In the genomic region with DNA sequence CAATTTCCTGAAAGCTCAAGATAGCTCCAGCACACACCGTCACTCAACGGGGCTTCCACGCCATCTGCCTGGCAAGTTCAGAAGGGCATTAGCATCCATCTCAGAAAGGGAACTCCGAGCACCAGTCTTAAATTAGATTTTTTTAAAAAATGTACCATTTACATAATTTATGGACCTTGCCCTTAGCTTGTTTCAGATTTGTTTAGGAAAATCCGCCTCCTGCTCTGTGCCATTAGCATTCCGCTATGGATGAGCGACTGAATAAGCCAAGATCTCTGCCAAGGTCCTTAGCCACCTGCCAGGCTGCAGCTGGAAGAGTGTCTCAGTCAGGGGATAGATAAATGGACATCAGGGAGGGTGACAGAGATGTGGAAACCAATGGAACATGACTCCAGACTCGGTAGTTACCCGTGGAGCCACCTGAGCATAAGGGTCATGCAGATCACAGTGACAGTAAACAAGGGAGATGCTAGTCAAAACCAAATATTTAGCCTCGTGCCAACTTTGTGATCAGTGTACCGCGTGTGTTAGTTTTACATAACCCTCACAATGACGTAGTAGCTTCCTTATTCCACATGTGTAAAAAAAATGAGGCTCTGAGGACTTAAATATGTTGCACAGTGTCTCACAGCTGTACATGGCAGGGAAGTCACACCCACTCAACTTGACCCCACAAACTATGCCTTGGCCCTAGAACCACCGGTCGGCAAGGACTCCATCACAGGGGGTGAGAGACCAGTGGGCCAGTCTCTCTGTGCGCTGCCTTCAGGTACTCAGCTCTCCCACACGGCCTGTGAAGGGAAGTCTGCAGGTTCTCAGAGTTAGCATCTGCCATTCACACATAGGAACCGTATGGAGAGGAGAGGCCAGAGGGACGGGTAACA, we compare ENCODE assay signal across 12 mouse cellular contexts. TPM values are rescaled to one million over a fixed set of nuclear protein-coding genes. Genes with fewer than 3 reads are reported as not detected.
A peak's percentile ranks its signal among the peaks of the same experiment; 100 is the strongest.
DNase-seq lines count a peak whose midpoint lies in the region; ATAC-seq and TF ChIP-seq lines count a peak whose summit lies in the region.
"Had no signal": no experiment of that assay in that cellular context is flagged by ENCODE, and none has a peak within 500 bp of the region (broad histone marks: within the 10 kb centered on the region; RNA-seq: fewer than 3 reads in every experiment).

No protein-coding gene starts in this region.

- ATAC-seq in liver, embryonic 16.5 days (ENCODE audit: low read depth) = peak; percentile 53; the same call in 1 of the 2 replicates
- ATAC-seq in liver, embryonic 11.5 days (replicated peaks; ENCODE audit: low FRiP score) = no peak
- peak; percentile 74 for ATAC-seq in hindbrain, embryonic 15.5 days (ENCODE audit: low FRiP score, low read depth)
- peak; percentile 52; the same call in 1 of the 2 replicates for ATAC-seq in kidney, postnatal 0 days (replicated peaks; ENCODE audit: low FRiP score, low read depth)

- WGBS in liver, embryonic 16.5 days (ENCODE audit: insufficient replicate concordance) = 61% methylated on average over 19 of the region's 19 CpGs
- WGBS in liver, embryonic 11.5 days = 76% methylated on average over 19 of the region's 19 CpGs
- 61% methylated on average over 19 of the region's 19 CpGs for WGBS in hindbrain, embryonic 15.5 days
- 40% methylated on average over 19 of the region's 19 CpGs for WGBS in kidney, postnatal 0 days
- WGBS in small intestine, adult 2 months = 33% methylated on average over 19 of the region's 19 CpGs

- TF ChIP-seq CTCF in kidney, postnatal 0 days (IDR thresholded peaks at IDR 0.05; ENCODE audit: low read depth) = peak; percentile 30; the same call in 1 of the 2 replicates
- TF ChIP-seq CTCF in small intestine, adult 2 months (IDR thresholded peaks at IDR 0.05; ENCODE audit: extremely low read depth, insufficient read length, insufficient replicate concordance, low read depth, low read length) = no peak

- no peaks in the 10 kb centered on the region for H3K36me3 ChIP-seq in liver, embryonic 16.5 days (ENCODE audit: control insufficient read depth, insufficient read depth)
- no peaks in the 10 kb centered on the region for H3K36me3 ChIP-seq in liver, embryonic 11.5 days (ENCODE audit: control insufficient read depth, insufficient read depth, low read length)
- H3K36me3 ChIP-seq in hindbrain, embryonic 15.5 days = no peaks in the 10 kb centered on the region
- no peaks in the 10 kb centered on the region for H3K36me3 ChIP-seq in kidney, postnatal 0 days (ENCODE audit: insufficient read depth, low read length)
- H3K36me3 ChIP-seq in small intestine, adult 2 months (ENCODE audit: control insufficient read depth, insufficient read depth, low read length) = peaks cover 11% of the 10 kb centered on the region
- H3K36me3 ChIP-seq: embryonic facial prominence, embryonic 15.5 days; limb, embryonic 12.5 days; midbrain, embryonic 12.5 days had no signal

- no peaks in the 10 kb centered on the region for H3K9me3 ChIP-seq in liver, embryonic 16.5 days (replicated peaks; ENCODE audit: control insufficient read depth, low read length)
- H3K9me3 ChIP-seq in liver, embryonic 11.5 days (ENCODE audit: control insufficient read depth, low read length) = no peaks in the 10 kb centered on the region
- no peaks in the 10 kb centered on the region for H3K9me3 ChIP-seq in hindbrain, embryonic 15.5 days
- H3K9me3 ChIP-seq in kidney, postnatal 0 days (replicated peaks; ENCODE audit: low read length) = no peaks in the 10 kb centered on the region
- H3K9me3 ChIP-seq: embryonic facial prominence, embryonic 15.5 days; limb, embryonic 12.5 days; midbrain, embryonic 12.5 days had no signal

- no peak overlapping the region for H3K4me3 ChIP-seq in liver, embryonic 16.5 days (ENCODE audit: low read depth, low read length)
- no peak overlapping the region for H3K4me3 ChIP-seq in liver, embryonic 11.5 days (ENCODE audit: low read depth, low read length)
- no peak overlapping the region for H3K4me3 ChIP-seq in hindbrain, embryonic 15.5 days
- no peak overlapping the region for H3K4me3 ChIP-seq in kidney, postnatal 0 days (replicated peaks; ENCODE audit: low read depth, low read length)
- no peak overlapping the region for H3K4me3 ChIP-seq in small intestine, adult 2 months (ENCODE audit: low read depth, low read length)
- H3K4me3 ChIP-seq: embryonic facial prominence, embryonic 15.5 days; limb, embryonic 12.5 days; midbrain, embryonic 12.5 days had no signal

- no peak overlapping the region for H3K27ac ChIP-seq in liver, embryonic 16.5 days (ENCODE audit: low read length)
- no peak overlapping the region for H3K27ac ChIP-seq in liver, embryonic 11.5 days (ENCODE audit: low read depth, low read length)
- peak overlapping the region; percentile 43; the same call in 1 of the 2 replicates for H3K27ac ChIP-seq in hindbrain, embryonic 15.5 days (replicated peaks)
- peak overlapping the region; percentile 83 for H3K27ac ChIP-seq in kidney, postnatal 0 days
- peak overlapping the region; percentile 36 for H3K27ac ChIP-seq in small intestine, adult 2 months (ENCODE audit: insufficient read depth, low read depth, low read length)
- H3K27ac ChIP-seq: embryonic facial prominence, embryonic 15.5 days; limb, embryonic 12.5 days; midbrain, embryonic 12.5 days had no signal

- H3K4me1 ChIP-seq in liver, embryonic 16.5 days (ENCODE audit: control insufficient read depth, low read depth, low read length) = no peaks in the 10 kb centered on the region; the same call in 1 of the 2 replicates
- H3K4me1 ChIP-seq in liver, embryonic 11.5 days (replicated peaks; ENCODE audit: control insufficient read depth, insufficient read depth, low read length) = no peaks in the 10 kb centered on the region; the same call in 1 of the 2 replicates
- H3K4me1 ChIP-seq in hindbrain, embryonic 15.5 days (replicated peaks) = peaks cover 16% of the 10 kb centered on the region
- H3K4me1 ChIP-seq in kidney, postnatal 0 days (replicated peaks; ENCODE audit: insufficient read depth, low read length) = 0 out of 2 replicates have a peak, but pooled peaks cover 7% of the 10 kb centered on the region
- H3K4me1 ChIP-seq in small intestine, adult 2 months (ENCODE audit: control insufficient read depth, insufficient read depth, insufficient read length, low read length) = peaks cover 14% of the 10 kb centered on the region
- H3K4me1 ChIP-seq: embryonic facial prominence, embryonic 15.5 days; limb, embryonic 12.5 days had no signal

- DNase-seq in liver, embryonic 11.5 days (ENCODE audit: low spot score) = no peak
- peak; percentile 54 for DNase-seq in kidney, postnatal 0 days (ENCODE audit: low spot score)
- DNase-seq in urinary bladder, postnatal 14 days (ENCODE audit: low spot score) = no peak
- no peak for DNase-seq in adrenal gland, postnatal 10 days
- DNase-seq: cerebellum, adult 9-10 months; retina, postnatal 1 day had no signal

- H3K27me3 ChIP-seq in liver, embryonic 16.5 days (ENCODE audit: control insufficient read depth, insufficient read depth, low read depth, low read length) = no peaks in the 10 kb centered on the region
- no peaks in the 10 kb centered on the region for H3K27me3 ChIP-seq in liver, embryonic 11.5 days (replicated peaks; ENCODE audit: control insufficient read depth, insufficient read depth, low read length)
- no peaks in the 10 kb centered on the region for H3K27me3 ChIP-seq in hindbrain, embryonic 15.5 days
- no peaks in the 10 kb centered on the region for H3K27me3 ChIP-seq in kidney, postnatal 0 days (ENCODE audit: insufficient read depth, low read length)
- H3K27me3 ChIP-seq in small intestine, adult 2 months (ENCODE audit: control insufficient read depth, insufficient read depth, low read length) = no peaks in the 10 kb centered on the region
- H3K27me3 ChIP-seq: embryonic facial prominence, embryonic 15.5 days; limb, embryonic 12.5 days; midbrain, embryonic 12.5 days had no signal

- no peak for TF ChIP-seq POLR2A in small intestine, adult 2 months (IDR thresholded peaks at IDR 0.05; ENCODE audit: low read depth, low read length)

- H3K4me2 ChIP-seq in liver, embryonic 16.5 days (ENCODE audit: low read depth, low read length) = no peak overlapping the region
- no peak overlapping the region for H3K4me2 ChIP-seq in liver, embryonic 11.5 days
- H3K4me2 ChIP-seq in hindbrain, embryonic 15.5 days = peak overlapping the region; percentile 1; the same call in 1 of the 2 replicates
- no peak overlapping the region; the same call in 1 of the 2 replicates for H3K4me2 ChIP-seq in kidney, postnatal 0 days (ENCODE audit: low read length)
- H3K4me2 ChIP-seq: embryonic facial prominence, embryonic 15.5 days; limb, embryonic 12.5 days; midbrain, embryonic 12.5 days had no signal

- no peak overlapping the region for H3K9ac ChIP-seq in liver, embryonic 16.5 days (ENCODE audit: low read depth, low read length)
- H3K9ac ChIP-seq in liver, embryonic 11.5 days (ENCODE audit: low read depth, low read length) = no peak overlapping the region
- H3K9ac ChIP-seq in hindbrain, embryonic 15.5 days = no peak overlapping the region
- H3K9ac ChIP-seq in kidney, postnatal 0 days (ENCODE audit: low read depth, low read length) = no peak overlapping the region
- H3K9ac ChIP-seq: embryonic facial prominence, embryonic 15.5 days; limb, embryonic 12.5 days; midbrain, embryonic 12.5 days had no signal

RNA-seq across cellular contexts. Expression of a gene that starts 58.2 kb away (rescaled TPM):
- 0.24 TPM in 1 of 2 replicates, not detected in the other for polyA plus RNA-seq in liver, embryonic 16.5 days (2015; fragmentation: Nextera tagmentation; extraction: Ambion mirVana)
- polyA plus RNA-seq in liver, embryonic 11.5 days (2014; fragmentation: Nextera tagmentation; extraction: Ambion mirVana) = not detected in 2 replicates
- polyA plus RNA-seq in hindbrain, embryonic 15.5 days (2015; fragmentation: Nextera tagmentation; extraction: Ambion mirVana) = 0.35 TPM in 1 of 2 replicates, not detected in the other
- polyA plus RNA-seq in kidney, postnatal 0 days (2015; fragmentation: Nextera tagmentation; extraction: Ambion mirVana) = 0.33 and 0.47 TPM in 2 replicates
- 4.7 and 10.9 TPM in 2 replicates for polyA plus RNA-seq in small intestine, adult 2 months (2012; rRNA removed)
- total RNA-seq in adrenal gland, postnatal 10 days (2021) = not detected
- polyA plus RNA-seq: limb, embryonic 12.5 days; midbrain, embryonic 12.5 days had no signal

Comparison
In these comparisons a context has a peak if more than half of its experiments do, and no peak if none do; other contexts are left out.
1. H3K27ac ChIP-seq: peak in hindbrain, embryonic 15.5 days (single experiment), kidney, postnatal 0 days (single experiment) and small intestine, adult 2 months (single experiment); none in liver, embryonic 16.5 days (single experiment) and liver, embryonic 11.5 days (single experiment).